Mouse (Mus musculus): ENCODE measurements around the gene 4921536K21Rik. TPM values are rescaled to one million over a fixed set of nuclear protein-coding genes. Genes with fewer than 3 reads are reported as not detected.
"Not testable (repeated sequence)": the region's sequence is repeated elsewhere in the genome, so short reads cannot be mapped to it uniquely, and the experiment has no call there.

4921536K21Rik gene
- polyA plus RNA-seq, 1 experiment from 2014 or later = 0.20 TPM

GRCm38 (mm10) chr11:3922115-3922514 lies 27.2 kb upstream of the 4921536K21Rik start:
- 94% methylated on average over 9 of the region's 9 CpGs for WGBS
- no peak for ATAC-seq (ENCODE audit: insufficient number of reproducible peaks, low FRiP score)
- no peak overlapping the region for H3K9ac ChIP-seq
- no peak overlapping the region for H3K27ac ChIP-seq (ENCODE audit: poor library complexity, severe bottlenecking)
- H3K4me1 ChIP-seq (replicated peaks) = no peaks in the 10 kb centered on the region
- no peak overlapping the region for H3K4me3 ChIP-seq
- H3K27me3 ChIP-seq (replicated peaks) = no peaks in the 10 kb centered on the region
- H3K4me2 ChIP-seq = no peak overlapping the region
- H3K36me3 ChIP-seq = peaks cover 63% of the 10 kb centered on the region
- no peaks in the 10 kb centered on the region for H3K9me3 ChIP-seq (replicated peaks)

DNA sequence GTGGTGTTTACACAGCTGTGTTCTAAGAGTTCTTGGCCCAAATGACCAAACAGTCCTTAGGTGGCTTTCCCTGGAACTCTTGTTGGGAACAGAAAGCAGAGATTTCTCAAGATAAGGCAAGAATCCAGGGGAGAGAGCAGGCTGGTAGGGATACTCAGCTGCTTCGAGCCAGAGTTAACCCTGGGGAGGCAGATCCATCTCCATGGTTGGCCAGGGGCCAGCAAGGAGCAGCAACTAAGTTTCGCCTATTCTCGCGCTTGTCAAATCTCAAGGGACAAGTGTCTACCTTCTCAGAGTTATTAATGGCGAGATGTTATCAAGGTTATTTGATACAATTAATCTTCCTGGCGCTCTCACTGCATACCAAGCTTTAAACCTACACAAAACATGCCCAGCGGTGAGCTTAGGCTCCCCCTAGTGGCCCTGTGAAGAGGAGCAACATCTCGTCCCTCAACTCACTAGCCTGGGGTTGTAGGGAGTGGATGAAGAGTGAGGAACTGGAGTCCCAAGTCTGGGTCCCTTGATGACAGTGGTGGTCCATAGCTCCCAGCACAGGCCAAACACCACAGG lies 26.5 kb upstream of the 4921536K21Rik start:
- 33% methylated on average over 8 of the region's 8 CpGs for WGBS

DNA sequence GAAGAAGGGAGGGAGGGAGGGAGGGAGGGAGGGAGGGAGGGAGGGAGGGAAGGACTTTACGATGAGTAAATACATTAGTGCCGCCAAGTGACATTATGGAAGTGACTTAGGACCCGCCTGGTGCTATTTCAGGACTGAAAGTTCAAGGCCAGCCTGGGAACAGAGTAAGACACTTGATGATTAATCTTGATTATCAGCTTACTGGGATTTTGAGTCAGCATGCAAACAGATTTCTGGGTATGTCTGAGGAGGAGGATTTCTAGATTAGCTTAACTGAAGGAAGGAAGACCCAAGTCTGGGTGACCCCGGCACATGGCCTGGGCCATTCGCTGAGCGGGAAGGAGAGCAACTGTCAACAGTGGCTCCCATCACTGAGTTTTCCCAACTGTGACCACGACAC lies 25.6 kb upstream of the 4921536K21Rik start:
- H3K27me3 ChIP-seq (replicated peaks) = no peaks in the 10 kb centered on the region
- WGBS = 85% methylated on average over 7 of the region's 7 CpGs
- H3K4me3 ChIP-seq = no peak overlapping the region
- H3K9ac ChIP-seq = no peak overlapping the region
- H3K36me3 ChIP-seq = peaks cover 53% of the 10 kb centered on the region
- H3K4me1 ChIP-seq (replicated peaks) = peaks cover 10% of the 10 kb centered on the region
- ATAC-seq (ENCODE audit: insufficient number of reproducible peaks, low FRiP score) = no peak
- no peak overlapping the region for H3K4me2 ChIP-seq
- H3K27ac ChIP-seq (ENCODE audit: poor library complexity, severe bottlenecking) = no peak overlapping the region
- H3K9me3 ChIP-seq (replicated peaks) = no peaks in the 10 kb centered on the region

More for the DNA sequence above, 26.5 kb upstream of the 4921536K21Rik start:
- H3K9ac ChIP-seq = no peak overlapping the region
- peaks cover 4% of the 10 kb centered on the region; the same call in 1 of the 2 replicates for H3K4me1 ChIP-seq (replicated peaks)
- H3K4me3 ChIP-seq = no peak overlapping the region
- H3K9me3 ChIP-seq (replicated peaks) = no peaks in the 10 kb centered on the region
- peak; percentile 35; the same call in 1 of the 2 replicates for ATAC-seq (ENCODE audit: insufficient number of reproducible peaks, low FRiP score)
- H3K27ac ChIP-seq (ENCODE audit: poor library complexity, severe bottlenecking) = no peak overlapping the region
- H3K4me2 ChIP-seq = no peak overlapping the region
- H3K27me3 ChIP-seq (replicated peaks) = no peaks in the 10 kb centered on the region
- H3K36me3 ChIP-seq = peaks cover 60% of the 10 kb centered on the region

- no peak overlapping the region for H3K9ac ChIP-seq
- peaks cover 35% of the 10 kb centered on the region for H3K36me3 ChIP-seq
- peaks cover 13% of the 10 kb centered on the region for H3K4me1 ChIP-seq (replicated peaks)
- H3K4me3 ChIP-seq = no peak overlapping the region
- no peak for ATAC-seq (ENCODE audit: insufficient number of reproducible peaks, low FRiP score)
- no peak overlapping the region for H3K27ac ChIP-seq (ENCODE audit: poor library complexity, severe bottlenecking)
- H3K27me3 ChIP-seq (replicated peaks) = no peaks in the 10 kb centered on the region
- no peaks in the 10 kb centered on the region for H3K9me3 ChIP-seq (replicated peaks)
- H3K4me2 ChIP-seq = no peak overlapping the region
- WGBS = 56% methylated on average over 1 of the region's 1 CpGs
Measured at GRCm38 (mm10) chr11:3918738-3919137, 23.8 kb upstream of the 4921536K21Rik start.

GRCm38 (mm10) chr11:3914109-3914840 lies 19.4 kb upstream of the 4921536K21Rik start, which contains the start of gene Slc35e4:
TSS of gene Slc35e4 (minus strand) at chr11:3914664.
- peaks cover 16% of the 10 kb centered on the region for H3K36me3 ChIP-seq
- no peaks in the 10 kb centered on the region for H3K9me3 ChIP-seq (replicated peaks)
- no peaks in the 10 kb centered on the region for H3K27me3 ChIP-seq (replicated peaks)
- under 1% methylated on average over 28 of the region's 28 CpGs for WGBS
- peaks cover 45% of the 10 kb centered on the region for H3K4me1 ChIP-seq (replicated peaks)
- H3K9ac ChIP-seq = peak within 1 kb of the TSS; percentile 76
- H3K4me3 ChIP-seq = peak within 1 kb of the TSS; percentile 68
- peak within 1 kb of the TSS; percentile 93 for H3K4me2 ChIP-seq
- H3K27ac ChIP-seq (ENCODE audit: poor library complexity, severe bottlenecking) = peak within 1 kb of the TSS; percentile 58
- ATAC-seq (ENCODE audit: insufficient number of reproducible peaks, low FRiP score) = peak; percentile 51

GRCm38 (mm10) chr11:3913316-3914108 lies 18.6 kb upstream of the 4921536K21Rik start:
- peak; percentile 87 for ATAC-seq (ENCODE audit: insufficient number of reproducible peaks, low FRiP score)
- Histone ChIP-seq H3K4me3 (peak overlapping the region; percentile 68), H3K27me3 (replicated peaks) (no peaks in the 10 kb centered on the region), H3K4me2 (peak overlapping the region; percentile 93), H3K9ac (peak overlapping the region; percentile 76), H3K9me3 (replicated peaks) (no peaks in the 10 kb centered on the region), H3K4me1 (replicated peaks) (peaks cover 45% of the 10 kb centered on the region), H3K27ac (ENCODE audit: poor library complexity, severe bottlenecking) (peak overlapping the region; percentile 58), H3K36me3 (peaks cover 10% of the 10 kb centered on the region)
- under 1% methylated on average over 65 of the region's 65 CpGs for WGBS

GRCm38 (mm10) chr11:3912875-3913271 lies 18.0 kb upstream of the 4921536K21Rik start:
- H3K27me3 ChIP-seq (replicated peaks) = no peaks in the 10 kb centered on the region
- peaks cover 10% of the 10 kb centered on the region for H3K36me3 ChIP-seq
- peak; percentile 1; the same call in 1 of the 2 replicates for ATAC-seq (ENCODE audit: insufficient number of reproducible peaks, low FRiP score)
- peak overlapping the region; percentile 68 for H3K4me3 ChIP-seq
- 1% methylated on average over 16 of the region's 16 CpGs for WGBS
- peak overlapping the region; percentile 93 for H3K4me2 ChIP-seq
- H3K27ac ChIP-seq (ENCODE audit: poor library complexity, severe bottlenecking) = no peak overlapping the region
- H3K9ac ChIP-seq = peak overlapping the region; percentile 76
- H3K4me1 ChIP-seq (replicated peaks) = peaks cover 45% of the 10 kb centered on the region
- H3K9me3 ChIP-seq (replicated peaks) = no peaks in the 10 kb centered on the region

DNA sequence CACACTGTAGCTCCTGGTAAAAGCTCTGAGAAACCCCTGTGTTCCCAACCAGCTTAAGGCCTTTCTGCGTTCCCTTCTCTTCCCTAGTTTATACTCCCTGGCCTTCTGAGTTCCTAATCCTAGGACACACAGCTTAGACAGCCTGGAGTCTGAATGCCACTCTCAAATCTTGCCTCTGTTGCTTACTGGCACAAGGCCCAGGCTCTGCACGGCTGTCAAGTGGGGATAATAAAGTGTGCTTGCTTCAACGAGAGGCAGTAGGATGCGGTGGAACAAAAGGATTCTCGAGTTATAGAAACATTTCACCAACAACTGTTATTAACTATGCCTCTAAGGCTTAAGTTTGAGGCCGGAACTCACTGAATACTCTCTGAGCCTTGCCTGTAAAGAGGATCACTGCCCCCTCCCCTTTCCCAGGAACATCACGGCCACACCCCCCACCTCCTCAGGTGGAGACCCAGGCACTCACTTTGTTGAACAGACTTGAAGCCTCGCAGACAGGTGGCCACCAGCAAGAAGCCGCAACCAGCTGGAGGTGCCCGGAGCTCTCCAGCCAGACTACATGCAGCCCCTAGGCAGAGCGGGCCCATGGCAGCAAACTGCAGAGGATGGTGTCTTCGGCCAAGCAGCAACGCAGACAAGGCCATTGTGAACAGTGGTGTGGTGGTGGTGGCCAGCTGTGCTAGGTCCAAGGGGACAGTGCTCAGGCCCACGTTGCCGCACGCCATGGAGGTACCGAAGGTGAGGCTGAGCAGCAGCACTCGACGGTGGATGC lies 17.4 kb upstream of the 4921536K21Rik start:
- ATAC-seq (ENCODE audit: insufficient number of reproducible peaks, low FRiP score) = no peak
- peak overlapping the region; percentile 93 for H3K4me2 ChIP-seq
- H3K27ac ChIP-seq (ENCODE audit: poor library complexity, severe bottlenecking) = no peak overlapping the region
- H3K36me3 ChIP-seq = peaks cover 11% of the 10 kb centered on the region
- peak overlapping the region; percentile 76; the same call in 1 of the 2 replicates for H3K9ac ChIP-seq
- no peaks in the 10 kb centered on the region for H3K9me3 ChIP-seq (replicated peaks)
- 23% methylated on average over 19 of the region's 19 CpGs for WGBS
- H3K4me1 ChIP-seq (replicated peaks) = peaks cover 45% of the 10 kb centered on the region
- H3K27me3 ChIP-seq (replicated peaks) = no peaks in the 10 kb centered on the region
- peak overlapping the region; percentile 68 for H3K4me3 ChIP-seq

- not testable (repeated sequence) for H3K9me3 ChIP-seq (replicated peaks); ATAC-seq (ENCODE audit: insufficient number of reproducible peaks, low FRiP score); H3K27me3 ChIP-seq (replicated peaks); H3K4me3 ChIP-seq
- peak overlapping the region; percentile 93 for H3K4me2 ChIP-seq
- H3K4me1 ChIP-seq (replicated peaks) = peaks cover 41% of the 10 kb centered on the region
- WGBS = 84% methylated on average over 6 of the region's 6 CpGs
- H3K36me3 ChIP-seq = peaks cover 11% of the 10 kb centered on the region
- H3K9ac ChIP-seq = 0 out of 2 replicates have a peak overlapping the region, but pooled peaks have one; percentile 7
- H3K27ac ChIP-seq (ENCODE audit: poor library complexity, severe bottlenecking) = peak overlapping the region; percentile 46; the same call in 1 of the 2 replicates
Measured at GRCm38 (mm10) chr11:3911440-3911839, 16.5 kb upstream of the 4921536K21Rik start.

GRCm38 (mm10) chr11:3910513-3911310 lies 15.8 kb upstream of the 4921536K21Rik start:
- Histone ChIP-seq H3K4me3 (peak overlapping the region; percentile 2; the same call in 1 of the 2 replicates), H3K4me1 (replicated peaks) (peaks cover 35% of the 10 kb centered on the region), H3K27ac (ENCODE audit: poor library complexity, severe bottlenecking) (peak overlapping the region; percentile 46; the same call in 1 of the 2 replicates), H3K27me3 (replicated peaks) (no peaks in the 10 kb centered on the region), H3K9me3 (replicated peaks) (no peaks in the 10 kb centered on the region), H3K36me3 (peaks cover 11% of the 10 kb centered on the region), H3K4me2 (peak overlapping the region; percentile 93), H3K9ac (0 out of 2 replicates have a peak overlapping the region, but pooled peaks have one; percentile 7)
- 44% methylated on average over 5 of the region's 5 CpGs for WGBS
- ATAC-seq (ENCODE audit: insufficient number of reproducible peaks, low FRiP score) = no peak
